Mouse (Mus musculus) mouse embryonic stem cell (cell line): ENCODE results near the gene Ercc8.

Experiments
- in situ Hi-C, 2 experiments: fragments of 300-500 bp; cut with MboI; formaldehyde crosslinking; loops; 1 replicate in 1 of 2; 3 replicates in 1 of 2; pipeline ENCODE4 v1.14.3; 2019 to 2020; ENCODE audit warnings: low sequenced_read_pairs in 2 of 2, low pct_unique_long_range_greater_than_20kb in 1 of 2, mixed read lengths in 1 of 2; ENCODE audit not compliant: unreplicated experiment in 1 of 2

Gene Ercc8

DNA sequence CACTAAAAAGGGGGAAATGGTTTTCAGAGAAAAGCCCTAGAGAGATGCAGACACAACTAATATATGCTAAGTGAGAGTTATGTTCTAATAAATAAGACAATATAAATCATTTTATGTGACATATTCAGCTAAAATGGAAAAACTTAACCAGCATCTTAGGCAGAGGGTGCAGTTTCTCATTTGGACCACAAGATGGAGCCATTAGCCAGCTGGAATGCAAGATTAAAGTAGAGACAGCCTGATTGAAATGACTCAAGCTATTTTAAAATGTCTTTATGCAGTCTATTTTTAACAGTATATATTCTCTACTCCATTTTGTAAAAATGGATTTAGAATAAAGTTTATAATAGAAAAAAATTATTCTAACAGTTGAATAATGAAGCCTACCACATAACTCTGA, 6.7 kb upstream of the Ercc8 start:
- in situ Hi-C loops, result no loop called here

DNA sequence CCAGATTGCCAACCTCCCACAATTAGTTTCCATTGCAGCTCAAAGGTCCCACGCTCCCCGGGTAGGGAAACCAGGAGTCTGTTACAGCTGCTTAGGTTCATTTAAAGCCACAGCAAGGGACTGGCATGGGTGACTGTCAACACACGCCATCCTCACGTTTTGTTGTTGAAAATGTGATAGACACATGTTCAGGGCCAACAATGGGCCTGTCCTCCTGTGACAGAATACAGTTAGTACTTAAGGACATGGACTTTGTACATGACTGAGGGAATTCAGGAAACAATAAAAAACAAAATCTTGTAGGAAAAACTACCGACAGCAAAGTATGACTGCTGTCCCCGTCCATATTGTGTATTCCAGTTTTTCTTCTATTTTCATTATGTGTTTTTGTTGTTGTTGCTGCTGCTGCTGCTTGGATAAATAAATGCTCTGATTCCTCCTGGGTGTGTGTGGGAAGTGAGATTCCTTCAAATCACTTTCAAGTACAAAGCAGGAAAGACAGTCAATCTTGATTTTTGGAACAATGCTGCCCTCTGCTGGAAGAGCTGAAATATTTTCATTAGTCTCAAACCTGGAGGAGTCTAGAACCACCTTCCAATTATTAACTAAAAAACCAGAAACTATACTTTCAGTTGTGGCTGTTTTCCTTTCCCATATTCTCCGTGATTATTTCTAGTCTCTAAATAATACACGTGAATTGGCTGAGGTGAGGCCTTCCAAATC, 5.7 kb upstream of the Ercc8 start:
- in situ Hi-C loops, result no loop called here

DNA sequence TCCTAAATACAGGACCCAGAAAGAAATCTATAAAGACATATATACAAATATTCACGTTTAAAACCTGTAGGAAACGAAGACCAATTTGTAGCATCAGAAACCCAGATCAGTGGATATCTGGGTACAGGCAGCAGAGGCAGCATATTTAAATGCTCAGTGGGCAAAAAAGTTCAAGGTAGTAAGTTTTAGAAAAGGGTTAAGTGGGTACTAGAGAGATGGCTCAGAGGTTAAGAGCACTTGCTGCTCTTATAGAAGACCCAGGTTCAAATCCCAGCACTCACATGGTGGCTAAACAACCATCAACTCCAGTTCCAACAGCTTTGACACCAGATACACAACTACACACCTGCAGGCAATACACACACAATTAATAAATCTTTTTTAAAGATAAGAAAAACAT, 1.4 kb upstream of the Ercc8 start:
- in situ Hi-C loops, result no loop called here

DNA sequence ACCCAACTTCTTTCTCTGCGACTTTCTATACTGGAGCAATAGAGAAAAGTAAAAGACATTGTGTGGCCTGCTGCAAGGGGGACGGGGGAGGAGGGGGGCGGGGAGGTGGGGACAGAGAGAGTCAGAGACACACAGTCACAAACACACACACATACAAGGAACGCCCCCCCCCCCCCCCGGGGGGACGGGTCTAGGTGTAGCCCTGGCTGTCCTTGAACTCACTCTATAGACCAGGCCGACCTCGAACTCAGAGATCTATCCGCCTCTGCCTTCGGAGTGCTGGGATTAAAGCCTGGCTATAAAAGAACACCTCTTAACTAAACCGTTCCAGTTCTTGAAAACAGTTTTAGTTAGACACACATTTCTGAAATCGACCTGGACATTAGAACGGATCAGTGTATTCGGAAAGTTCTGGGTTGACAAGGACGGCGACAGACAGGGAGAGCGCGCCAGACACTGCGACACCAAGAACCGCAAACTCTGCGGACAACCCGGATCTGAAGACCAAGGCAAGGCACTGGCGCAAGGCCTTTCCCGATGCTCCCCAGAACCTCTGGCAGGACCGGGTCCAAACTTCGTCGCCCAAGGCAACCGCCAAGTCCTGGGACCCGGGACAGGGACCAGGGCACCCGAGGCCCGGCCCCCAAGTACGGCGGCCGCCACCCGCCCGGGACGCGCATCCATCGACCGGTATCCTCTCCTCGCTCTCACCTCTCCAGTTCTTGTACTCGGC, 633 bp upstream of the Ercc8 start:
- in situ Hi-C loops, result no loop called here

DNA sequence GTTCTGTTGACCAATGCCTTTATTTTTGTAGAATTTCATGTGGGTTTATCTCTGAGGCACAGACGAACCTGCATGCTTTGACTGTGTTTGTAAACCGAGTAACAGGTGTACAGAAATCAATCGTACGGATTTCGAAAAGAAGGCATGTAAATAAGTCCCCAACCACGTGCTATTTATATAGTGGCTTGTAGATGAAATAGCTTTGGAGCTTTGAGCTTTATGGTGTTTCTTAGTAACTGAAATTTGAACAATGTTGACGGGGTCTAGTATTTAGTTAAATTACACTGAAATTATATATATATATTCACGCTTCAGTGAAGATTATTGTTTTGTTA, 677 bp downstream of the Ercc8 start:
- in situ Hi-C loops, result no loop called here

DNA sequence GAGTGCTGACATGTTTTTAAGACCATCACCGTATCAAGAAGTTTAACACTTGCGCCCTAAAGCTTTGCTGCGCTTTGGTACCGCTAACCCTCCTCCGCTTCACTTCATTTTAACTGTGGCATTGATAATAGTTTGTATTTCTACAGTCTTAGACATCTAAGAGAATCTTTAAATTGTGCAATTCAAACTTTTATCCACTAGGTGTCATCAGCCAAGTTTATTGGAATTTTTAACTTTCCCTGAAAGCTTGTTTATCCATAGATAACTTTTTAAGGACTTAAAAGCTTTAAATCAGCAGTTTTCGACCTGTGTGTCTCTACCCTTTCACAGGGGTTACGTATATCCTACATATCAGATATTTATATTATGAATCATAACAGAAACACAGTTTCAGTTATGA, 1.4 kb downstream of the Ercc8 start:
- in situ Hi-C loops, result loop anchor here in 1 of 2 experiments (10.0 kb wide), 1 partner anchor 165 kb away; no protein-coding TSS in a partner anchor

DNA sequence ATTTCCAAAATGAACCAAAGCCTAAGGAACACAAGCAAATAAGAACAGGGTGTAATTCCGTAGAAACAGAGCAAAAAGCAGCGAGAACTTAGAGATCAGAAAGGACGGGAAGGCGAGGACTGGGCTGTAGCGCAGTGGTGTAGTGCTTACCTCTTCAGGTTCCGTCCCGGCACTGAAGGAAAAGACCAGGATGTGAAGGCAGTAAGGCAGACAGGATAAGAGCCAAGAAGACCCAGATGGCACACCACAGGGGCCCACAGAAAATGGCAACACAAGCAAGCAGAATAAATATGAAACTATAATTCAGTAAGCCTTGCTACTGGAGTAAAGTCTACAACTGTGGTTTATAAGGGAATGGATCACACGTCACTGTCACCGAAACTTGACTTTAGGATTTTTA, 5.4 kb downstream of the Ercc8 start:
- in situ Hi-C loops, result loop anchor here in 1 of 2 experiments (10.0 kb wide), 1 partner anchor 161 kb away; no protein-coding TSS in a partner anchor

DNA sequence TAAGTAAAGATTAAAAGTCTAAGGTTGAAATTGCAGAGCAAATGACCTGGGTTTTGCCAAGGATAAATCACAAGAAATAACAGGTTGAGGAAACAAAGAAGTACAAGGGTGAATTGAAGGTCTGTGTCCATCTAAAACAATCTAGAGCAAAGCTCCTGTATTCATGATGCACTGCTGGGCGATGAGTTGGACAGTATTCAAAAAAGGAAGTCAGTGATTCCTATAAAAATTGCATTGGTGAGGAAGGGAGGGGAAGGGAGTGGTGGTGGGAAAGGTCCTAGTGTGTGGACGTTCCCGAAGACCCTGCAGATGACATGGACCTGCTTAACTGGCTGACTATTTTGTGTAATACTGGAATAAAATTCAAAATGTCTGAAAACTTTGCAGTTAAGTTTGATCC, 6.1 kb downstream of the Ercc8 start:
- in situ Hi-C loops, result loop anchor here in 1 of 2 experiments (10.0 kb wide), 1 partner anchor 160 kb away; no protein-coding TSS in a partner anchor

DNA sequence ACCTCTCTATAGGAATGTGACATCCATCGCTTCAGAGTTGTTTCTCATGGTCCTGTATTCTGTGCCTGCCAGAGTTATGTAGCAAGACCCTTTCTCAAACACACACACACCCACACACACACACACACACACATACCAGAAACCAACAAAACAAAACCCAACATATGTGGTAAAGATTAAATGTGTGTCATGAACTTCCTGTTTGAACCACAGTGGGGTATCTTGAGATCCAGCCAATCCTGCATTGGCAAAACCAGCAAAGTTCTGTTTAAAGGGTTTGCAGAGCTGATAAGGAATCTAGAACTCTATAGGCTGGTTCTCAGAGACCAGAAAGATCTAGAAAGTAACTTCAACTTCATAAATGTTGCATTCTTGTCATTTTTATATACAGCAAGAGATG, 11.5 kb downstream of the Ercc8 start:
- in situ Hi-C loops, result no loop called here

DNA sequence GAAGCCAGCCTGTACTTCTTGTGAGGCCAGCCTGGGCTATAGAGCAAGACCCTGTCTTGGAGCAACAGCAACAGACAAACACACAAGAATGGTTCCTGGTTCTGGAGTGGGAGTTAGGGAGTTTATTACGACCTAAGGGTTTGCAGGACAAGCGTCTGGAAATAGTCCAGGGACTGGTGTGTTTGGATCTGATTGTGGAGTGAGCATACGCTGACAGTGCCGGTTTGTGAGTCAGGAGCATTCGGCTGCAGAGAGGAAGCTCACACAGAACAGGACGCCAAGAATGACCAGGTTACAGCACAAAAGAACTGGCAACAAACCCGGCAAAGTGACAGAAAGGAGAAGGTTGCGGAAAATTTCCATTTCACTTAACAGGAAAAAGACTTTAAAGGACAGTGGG, 12.0 kb downstream of the Ercc8 start:
- in situ Hi-C loops, result no loop called here

DNA sequence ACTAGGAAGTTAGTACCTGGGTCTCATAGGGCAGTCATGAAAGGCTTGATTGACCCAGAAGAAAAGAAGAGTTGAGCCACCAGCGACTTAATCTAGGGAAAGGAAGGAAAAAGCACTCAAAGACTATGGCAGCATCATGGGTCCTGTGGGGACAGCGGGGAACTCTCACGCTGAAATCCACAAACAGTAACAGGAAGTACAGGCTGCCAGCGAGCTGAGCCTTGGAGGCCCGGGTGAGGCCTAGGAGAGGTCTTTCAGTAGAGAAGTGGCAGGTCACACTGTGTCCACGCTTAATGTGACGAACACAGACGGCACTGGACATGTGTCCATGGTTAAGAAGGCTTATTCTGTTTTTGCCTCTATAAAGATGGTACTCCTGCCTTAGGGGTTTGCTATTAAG, 21.1 kb downstream of the Ercc8 start:
- in situ Hi-C loops, result no loop called here

DNA sequence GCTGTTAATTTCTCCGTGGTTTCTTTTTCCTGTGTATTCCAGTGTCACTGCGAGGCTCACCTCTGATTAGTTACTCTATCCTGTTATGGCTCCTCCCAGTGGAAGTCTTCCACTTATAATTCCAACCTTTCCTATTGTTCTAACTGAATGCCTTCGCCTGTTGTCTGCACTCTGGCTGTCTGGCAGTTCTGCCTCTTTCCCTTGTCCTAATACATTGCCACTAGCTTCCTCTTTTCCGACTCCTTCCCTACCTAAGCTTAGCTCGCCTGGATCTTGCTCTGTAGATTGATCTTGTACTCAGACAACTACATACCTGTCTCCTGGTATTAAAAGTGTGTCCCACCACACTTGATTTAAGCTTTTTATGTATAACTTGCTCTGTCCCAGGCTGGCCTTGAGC, 22.3 kb downstream of the Ercc8 start:
- in situ Hi-C loops, result no loop called here

DNA sequence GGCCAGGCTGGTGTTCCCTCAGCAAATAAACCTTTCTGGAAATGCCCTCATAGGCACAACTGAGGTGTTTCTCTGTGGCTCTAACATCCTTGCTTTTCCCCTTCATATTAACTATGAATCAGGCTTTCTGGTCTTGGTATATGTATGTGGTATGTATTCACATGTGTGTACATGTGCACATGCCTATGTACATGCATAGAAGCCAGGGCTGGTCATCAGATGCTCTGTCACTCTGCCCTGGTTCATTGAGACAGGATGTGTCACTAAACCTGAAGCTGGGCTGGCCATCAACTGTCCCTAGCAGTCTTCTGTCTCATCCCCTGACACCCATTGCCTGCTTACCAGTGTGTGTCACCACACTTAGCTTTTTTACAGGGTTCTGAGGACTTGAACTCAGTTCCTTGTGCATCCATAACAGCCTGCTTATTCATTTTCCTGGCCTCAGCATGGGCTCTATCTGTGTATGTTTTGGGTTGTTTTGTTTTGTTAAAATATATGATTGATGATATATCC, 26.3 kb downstream of the Ercc8 start:
- in situ Hi-C loops, result no loop called here

DNA sequence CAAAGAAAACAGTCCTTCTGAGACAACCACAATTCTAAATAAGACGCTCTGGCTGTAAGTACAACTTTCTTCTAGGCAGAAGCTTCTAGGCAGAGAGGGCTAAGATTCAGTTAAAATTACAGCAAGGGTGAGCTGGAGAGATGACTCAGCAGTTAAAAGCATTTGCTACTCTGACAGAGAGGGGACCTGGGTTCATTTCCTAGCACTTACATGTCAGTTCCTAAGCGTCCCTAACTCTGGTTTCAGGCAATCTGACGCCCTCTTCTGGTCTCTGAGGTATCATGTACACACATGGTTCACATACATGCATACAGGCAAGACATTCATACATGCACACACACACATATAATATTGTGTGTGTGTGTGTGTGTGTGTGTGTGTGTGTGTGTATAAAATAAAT, 27.0 kb downstream of the Ercc8 start:
- in situ Hi-C loops, result no loop called here

DNA sequence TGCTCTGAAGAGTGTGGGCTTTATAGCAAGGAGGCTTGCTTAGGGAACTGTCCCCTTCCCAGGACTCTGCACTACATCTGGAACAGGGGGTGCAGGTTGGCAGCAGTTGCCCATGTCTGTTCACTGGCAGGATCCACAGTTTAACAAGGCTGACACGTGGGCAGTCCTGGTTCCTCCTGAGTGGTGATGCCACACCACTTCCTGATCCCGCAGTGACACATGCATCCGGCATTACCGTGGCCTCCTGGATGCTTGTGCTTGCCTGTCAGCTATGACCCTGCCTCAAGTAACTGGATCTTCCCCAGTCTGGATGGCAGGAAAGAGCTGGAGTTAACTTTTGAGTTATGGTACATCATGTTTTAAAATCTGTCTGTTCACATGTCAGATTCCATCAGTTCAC, 29.5 kb downstream of the Ercc8 start:
- in situ Hi-C loops, result no loop called here

DNA sequence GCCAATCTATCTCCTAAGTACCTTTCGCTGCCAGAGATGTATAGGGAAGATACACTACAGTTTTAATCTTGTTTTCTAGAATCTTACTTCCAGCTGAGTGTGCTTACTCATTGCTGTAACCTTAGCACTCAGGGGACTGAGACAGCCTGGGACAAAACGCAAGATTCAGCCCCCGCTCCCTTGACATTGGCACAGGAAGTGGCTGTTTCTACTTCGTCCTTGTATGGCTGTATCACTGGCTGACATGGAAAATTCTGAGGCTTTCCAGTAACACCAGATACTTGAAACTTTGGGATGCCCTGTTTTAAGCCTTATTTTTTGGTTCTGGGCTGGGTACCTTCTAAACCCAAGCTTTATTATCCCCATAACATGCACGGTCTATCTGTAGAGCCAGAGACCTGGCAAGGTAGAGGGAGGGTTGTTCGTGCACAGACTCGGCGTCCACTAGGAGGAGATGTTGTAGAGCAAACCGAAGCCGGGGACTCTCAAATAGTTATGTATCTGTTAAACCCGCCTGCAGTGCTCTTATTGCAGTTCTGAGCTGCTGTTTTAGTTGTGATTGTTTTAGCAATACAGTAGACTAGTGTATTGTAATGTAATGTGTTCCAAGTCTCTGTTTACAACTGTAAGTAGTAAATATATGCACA, 32.7 kb downstream of the Ercc8 start:
- in situ Hi-C loops, result loop anchor here in 1 of 2 experiments (10.0 kb wide), 1 partner anchor 144 kb away; no protein-coding TSS in a partner anchor

DNA sequence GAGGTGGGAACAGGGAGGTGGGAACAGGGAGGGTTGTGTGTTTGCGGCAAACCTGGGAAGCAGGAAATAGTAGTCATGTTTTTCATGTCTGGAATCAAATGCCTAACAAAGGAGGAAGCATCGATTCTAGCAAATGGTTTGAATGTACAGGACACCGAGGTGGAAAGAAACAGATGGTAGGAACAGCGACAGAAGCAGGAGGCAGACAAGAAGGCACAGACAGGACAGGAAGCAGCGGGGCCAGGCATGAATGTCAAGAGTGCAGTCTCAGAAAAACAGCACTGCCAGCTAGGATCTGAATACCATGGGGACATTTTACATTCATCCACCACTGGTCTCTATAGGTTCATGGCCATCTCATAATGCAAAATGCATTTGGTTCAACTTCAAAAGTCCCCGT, 36.9 kb downstream of the Ercc8 start:
- in situ Hi-C loops, result loop anchor here in 1 of 2 experiments (10.0 kb wide), 1 partner anchor 139 kb away; no protein-coding TSS in a partner anchor

DNA sequence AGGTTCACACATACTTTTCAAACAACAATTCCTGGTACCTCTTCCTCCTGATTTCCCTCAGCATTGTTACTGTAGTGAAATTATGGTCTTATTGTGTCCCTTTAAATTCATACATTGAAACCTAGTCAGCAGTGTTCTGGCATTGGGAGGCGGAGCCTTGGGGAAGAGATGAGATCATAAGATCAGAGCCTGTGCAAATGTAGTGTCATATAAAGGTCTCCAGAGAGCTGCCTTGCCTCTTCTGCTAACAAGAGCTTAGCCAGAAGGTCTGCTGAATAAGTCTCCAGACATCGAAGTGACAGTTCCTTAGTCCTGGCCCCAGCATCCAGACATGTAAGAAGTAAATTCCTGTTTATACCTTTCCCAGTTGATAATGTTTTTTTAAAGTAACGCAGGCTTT, 46.3 kb downstream of the Ercc8 start:
- in situ Hi-C loops, result no loop called here

DNA sequence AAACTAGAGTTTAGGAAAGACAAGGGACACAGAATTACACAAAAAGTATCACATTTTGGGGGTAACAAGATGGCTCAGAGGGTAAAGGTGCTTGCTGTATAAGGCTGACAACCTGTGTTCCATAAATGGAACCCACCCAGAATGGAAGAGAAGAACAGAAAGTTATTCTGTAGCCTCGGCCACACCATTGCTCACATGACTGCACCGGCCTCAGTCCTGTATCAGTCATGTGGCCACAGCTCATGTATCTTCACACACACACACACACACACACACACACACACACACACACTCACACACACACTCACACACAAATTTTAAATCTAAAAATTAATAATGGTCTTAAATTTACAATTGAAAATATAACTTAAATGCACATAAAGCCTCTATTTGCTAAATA, 48.9 kb downstream of the Ercc8 start:
- in situ Hi-C loops, result no loop called here
